Mouse (Mus musculus): ENCODE measurements around the gene Unc119.
A peak's percentile ranks its signal among the peaks of the same experiment; 100 is the strongest.

The Unc119 gene

DNA sequence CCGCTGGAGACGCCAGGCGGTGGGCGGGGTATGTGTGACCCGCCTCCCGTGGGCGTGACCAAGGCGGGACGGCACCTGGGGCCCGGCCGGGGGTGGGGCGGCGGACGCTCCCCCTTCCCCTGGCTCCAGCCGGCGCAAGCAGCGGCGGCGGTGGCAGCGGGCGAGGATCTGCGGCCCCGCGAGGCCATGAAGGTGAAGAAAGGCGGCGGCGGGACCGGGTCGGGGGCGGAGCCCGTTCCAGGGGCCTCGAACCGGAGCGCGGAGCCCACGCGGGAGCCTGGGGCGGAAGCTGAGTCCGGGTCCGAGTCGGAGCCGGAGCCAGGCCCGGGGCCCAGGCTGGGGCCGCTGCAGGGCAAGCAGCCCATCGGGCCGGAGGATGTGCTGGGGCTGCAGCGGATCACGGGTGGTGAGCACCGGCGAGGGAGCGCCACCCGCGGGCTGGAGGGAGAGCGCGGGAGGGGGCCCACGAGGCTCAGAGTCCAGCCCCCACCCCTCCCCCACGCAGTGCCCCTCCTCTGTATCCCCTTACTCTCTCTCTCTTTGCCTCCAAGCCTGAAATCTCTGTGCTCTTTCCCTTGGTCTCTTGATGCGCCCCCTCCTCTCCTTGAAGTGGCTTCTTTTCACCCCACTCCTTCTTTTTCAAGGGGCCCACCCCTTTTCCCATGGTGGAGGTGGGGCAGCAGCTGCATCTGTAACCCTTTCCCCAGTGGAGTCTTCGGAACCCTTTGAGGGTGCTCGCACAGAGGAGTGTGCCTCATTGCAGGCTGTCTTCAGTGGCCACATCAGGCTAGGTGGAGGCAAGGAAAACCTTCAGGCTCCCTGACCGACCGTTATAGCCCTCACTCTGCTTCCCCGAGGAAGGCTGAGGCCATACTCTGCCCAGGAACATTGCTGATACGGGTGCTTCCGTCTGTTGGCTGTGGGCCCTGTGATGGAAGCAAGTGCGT lies at the start of gene Unc119:
TSS of gene Unc119 (plus strand) at position 102 of the 947 bp plus-strand sequence.
- DNase-seq (ENCODE audit: low read depth, low spot score), result peak; percentile 57

- DNase-seq (ENCODE audit: low read depth, low spot score), result no peak
These were observed 48.7 kb upstream of the Unc119 start for GRCm38 (mm10) chr11:78294585-78294984.

DNA sequence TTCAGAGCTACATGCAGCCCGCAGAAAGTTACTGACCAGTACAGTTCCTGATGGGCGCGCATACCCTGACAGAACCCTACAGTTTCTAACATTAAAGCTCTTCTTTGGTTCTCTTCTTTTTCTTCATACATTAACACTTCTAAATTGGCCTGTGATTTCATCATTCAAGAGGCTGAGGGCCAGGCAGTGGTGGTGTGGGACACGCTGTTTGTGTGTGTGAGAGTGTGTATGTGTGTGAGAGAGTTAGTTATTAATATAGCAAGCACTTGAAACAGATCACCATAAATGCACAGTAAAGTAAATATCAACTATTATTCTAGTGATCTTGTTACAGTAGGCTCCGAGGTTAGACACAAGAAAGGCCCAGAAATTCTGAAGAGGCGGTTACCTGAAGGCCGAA lies 42.4 kb upstream of the Unc119 start:
- DNase-seq (ENCODE audit: low read depth, low spot score), result no peak

DNA sequence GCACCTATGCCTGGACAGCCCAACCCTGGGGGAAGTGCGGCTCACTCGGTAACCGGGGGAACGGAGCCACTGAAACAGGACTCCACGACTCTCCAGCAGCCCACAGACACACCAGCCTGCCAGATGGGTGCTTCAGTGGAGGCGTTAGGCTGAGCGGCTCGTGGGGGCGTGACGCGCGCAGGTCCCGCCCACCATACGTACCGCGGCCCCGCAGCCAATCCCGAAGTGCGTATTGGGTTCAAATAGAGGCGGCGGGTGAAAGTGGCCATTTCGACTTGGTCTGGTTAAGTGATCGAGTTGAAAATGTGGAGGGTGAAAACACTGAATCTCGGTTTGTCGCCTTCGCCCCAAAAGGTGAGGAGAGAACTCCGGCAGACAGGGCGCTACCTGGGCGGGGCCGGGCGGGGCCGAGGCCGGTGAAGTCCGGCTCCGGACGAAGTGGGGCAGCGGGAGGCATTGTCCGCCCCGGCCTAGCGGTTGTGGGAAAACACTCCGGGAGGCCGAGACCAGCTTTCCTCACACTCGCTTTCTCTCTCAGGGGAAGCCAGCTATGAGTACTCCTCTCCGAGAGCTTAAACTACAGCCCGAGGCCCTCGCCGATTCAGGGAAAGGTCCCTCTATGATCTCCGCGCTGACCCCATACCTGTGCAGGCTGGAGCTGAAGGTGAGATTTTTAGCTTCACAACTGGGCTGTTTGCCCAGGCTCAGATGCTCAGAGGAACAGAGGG lies 41.8 kb upstream of the Unc119 start, which contains the start of gene Spag5:
TSS of gene Spag5 (plus strand) at position 173 of the 728 bp plus-strand sequence.
- peak; percentile 92 for DNase-seq (ENCODE audit: low read depth, low spot score)

- no peak for DNase-seq (ENCODE audit: low read depth, low spot score)
These were observed 38.0 kb upstream of the Unc119 start for GRCm38 (mm10) chr11:78305272-78305671.

DNA sequence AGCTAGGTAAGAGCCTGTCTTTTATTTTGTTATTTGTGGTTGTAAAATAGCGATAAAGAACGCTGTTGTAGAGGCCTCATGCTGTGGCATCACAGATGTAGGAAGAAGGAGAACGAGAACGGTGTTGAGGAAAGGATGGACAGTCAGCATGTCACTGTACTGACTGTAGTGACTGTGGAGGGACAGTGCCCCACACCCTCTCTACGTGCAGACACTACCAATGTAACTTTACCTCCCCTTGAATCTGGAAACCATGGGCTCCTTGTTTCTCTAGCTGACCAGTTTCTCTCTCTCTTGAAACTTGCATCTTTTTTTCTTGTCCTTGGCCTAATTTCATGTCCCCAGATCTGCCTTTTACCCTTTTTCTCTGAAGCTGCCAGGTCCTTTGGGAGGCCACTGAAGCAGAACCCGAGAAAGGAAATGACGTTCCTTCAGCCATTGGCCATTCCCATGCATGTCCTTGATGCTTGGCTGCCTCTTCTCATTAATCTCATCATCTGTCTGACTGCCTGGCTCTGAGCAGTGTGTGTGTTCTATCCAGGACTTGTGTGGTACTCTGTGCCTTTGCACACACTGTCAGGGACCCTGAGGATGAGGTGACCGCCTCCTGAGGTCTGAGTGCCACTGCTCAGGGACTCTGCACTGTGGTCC lies 32.3 kb upstream of the Unc119 start:
- DNase-seq (ENCODE audit: low read depth, low spot score), result no peak

- DNase-seq (ENCODE audit: low read depth, low spot score), result no peak
These were observed 29.6 kb upstream of the Unc119 start for GRCm38 (mm10) chr11:78313662-78314061.

DNA sequence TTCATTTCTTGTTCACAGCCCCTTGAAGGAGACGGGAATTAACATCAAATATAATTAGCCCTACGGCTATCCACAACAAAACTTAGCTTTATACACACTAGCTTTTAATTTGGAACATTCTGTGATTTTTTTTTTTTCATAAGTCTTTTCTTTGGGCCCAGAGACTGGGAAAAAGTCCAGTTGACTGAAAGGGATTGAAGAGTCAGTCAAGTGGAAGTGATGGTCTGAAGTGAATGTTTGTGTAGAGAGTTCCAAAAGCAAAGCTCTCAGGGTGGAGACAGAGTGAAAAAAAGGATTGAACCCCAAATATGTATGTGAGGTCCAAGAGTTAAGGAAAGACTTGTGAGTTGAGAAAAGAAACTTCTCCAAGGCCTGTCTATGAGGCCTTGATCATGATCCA lies 24.9 kb upstream of the Unc119 start:
- DNase-seq (ENCODE audit: low read depth, low spot score), result no peak

DNA sequence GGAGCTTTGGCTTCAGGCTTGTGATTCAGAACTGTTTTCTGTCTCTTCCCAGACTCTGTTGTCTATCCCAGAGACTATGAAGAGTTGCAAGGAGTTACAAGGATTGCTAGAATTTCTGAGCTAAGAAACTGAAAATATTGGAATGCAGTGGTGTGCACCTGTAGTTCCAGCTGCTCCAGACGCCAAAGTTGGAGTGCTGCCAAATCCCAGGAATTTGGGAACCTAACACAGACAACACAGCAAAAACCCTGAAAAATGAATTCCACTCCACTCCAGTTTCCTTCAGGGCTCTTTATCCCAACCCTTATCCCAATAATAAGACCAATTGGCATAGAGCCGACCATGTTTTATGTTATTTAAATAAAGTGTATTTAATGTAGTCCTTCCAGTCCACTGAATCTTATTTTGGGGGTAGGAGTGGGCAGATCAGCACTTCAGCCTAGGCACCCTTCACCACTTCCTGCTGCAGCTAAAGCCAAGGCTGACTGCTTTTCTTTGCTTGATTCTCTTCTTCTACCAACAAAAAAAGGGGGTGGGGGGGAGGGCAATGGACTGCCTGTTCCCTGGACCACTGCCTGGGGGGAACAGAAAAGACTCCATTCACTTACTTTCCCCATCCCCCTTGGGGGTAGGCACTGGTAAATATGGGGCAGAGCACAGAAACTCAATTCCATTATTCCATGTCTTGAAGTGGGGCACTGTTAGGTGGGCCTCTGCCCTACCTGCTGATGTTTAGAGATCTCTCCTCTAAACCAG lies 21.0 kb upstream of the Unc119 start:
- no peak for DNase-seq (ENCODE audit: low read depth, low spot score)

- DNase-seq (ENCODE audit: low read depth, low spot score), result peak; percentile 96
These were observed 20.4 kb upstream of the Unc119 start, which contains the start of gene Aldoc for GRCm38 (mm10) chr11:78322860-78323259. Gene Aldoc (plus strand): TSS chr11:78322968.

DNA sequence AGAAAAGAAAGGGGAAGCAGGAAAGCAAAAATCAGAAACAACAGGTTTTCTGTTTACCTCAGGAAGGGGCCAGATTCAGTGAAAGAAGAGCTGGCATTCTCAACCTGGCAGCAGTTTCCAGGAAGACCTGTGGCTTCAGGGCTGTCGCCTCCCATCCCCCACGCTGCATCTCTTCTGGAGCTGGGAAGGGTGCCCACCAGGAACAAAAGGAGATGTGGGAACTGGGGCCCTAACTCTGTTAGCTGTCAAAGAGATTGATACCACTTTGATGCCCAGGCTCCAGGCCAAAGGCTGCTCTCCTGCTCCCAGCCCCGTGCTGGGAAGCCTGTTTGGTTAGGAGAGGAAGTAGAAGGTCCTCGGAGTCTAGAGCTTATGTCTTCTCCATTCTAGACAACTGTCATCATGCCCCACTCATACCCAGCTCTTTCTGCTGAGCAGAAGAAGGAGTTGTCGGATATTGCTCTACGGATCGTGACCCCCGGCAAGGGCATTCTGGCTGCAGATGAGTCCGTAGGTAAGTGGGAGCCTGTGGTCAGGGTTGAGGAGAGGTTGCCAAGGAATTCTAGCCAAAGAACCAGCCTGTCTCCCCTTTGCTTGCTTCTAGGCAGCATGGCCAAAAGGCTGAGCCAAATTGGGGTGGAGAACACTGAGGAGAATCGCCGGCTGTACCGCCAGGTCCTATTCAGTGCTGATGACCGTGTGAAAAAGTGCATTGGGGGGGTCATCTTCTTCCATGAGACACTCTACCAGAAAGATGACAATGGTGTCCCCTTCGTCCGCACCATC lies 19.1 kb upstream of the Unc119 start:
- no peak for DNase-seq (ENCODE audit: low read depth, low spot score)

DNA sequence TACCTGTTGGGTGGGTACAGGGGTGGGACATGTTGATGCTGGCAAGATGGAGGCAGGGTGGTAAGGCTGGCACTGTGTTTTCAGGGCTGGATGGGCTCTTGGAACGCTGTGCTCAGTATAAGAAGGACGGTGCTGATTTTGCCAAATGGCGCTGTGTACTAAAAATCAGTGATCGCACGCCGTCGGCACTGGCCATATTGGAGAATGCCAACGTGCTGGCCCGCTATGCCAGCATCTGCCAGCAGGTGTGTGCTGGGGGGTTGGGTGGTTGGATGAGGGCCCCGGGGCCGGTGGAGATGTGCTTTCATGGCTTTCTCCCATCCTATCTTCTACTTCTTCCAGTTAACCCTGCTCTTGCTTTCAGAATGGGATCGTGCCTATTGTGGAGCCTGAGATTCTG lies 18.3 kb upstream of the Unc119 start:
- no peak for DNase-seq (ENCODE audit: low read depth, low spot score)

DNA sequence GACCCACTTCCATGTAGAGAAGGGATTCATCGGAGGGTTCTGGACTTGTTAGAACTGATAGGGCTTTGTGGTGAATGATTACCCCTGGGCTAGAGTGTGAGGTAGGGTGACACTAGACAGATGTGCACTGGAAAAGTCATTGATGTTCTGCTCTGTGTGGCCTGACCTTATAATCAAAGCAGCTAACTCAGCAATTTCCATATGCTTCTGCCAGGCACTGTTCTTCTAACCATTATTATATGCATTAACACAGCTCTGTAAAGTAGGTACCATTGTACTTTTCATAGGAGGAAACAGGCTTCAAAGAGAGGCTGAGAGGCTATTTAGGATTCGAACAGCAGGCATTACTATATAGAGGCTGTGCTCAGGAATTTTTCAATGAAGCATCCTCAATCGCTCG lies 16.1 kb upstream of the Unc119 start:
- DNase-seq (ENCODE audit: low read depth, low spot score), result no peak

- peak; percentile 96 for DNase-seq (ENCODE audit: low read depth, low spot score)
These were observed 15.4 kb upstream of the Unc119 start, which contains the start of gene Pigs for GRCm38 (mm10) chr11:78327634-78328511. Gene Pigs (plus strand): TSS chr11:78328415.

- no peak for DNase-seq (ENCODE audit: low read depth, low spot score)
These were observed 14.7 kb upstream of the Unc119 start for GRCm38 (mm10) chr11:78328512-78329056.

DNA sequence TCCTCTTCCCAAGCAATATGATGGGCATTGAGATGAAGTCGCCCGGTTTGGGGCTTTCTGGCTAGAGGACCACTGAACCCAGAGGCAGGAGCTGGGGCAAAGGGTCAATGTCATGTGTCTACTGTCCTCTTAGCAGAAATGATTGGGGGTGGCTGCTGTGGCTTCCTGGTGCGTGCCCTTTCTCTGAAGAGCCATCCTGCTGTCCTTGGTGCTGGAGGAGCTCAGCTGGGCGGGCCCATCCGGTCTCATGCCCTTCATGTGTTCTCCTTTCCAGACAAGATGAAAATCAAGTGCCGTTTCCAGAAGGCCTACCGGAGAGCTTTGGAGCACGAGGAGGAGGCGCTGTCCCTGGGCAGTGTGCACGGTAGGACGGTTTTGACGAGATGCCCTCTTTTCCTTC lies 10.6 kb upstream of the Unc119 start:
- peak; percentile 29 for DNase-seq (ENCODE audit: low read depth, low spot score)

- no peak for DNase-seq (ENCODE audit: low read depth, low spot score)
These were observed 9.3 kb upstream of the Unc119 start for GRCm38 (mm10) chr11:78333992-78334391.

GRCm38 (mm10) chr11:78337040-78337439 lies 6.2 kb upstream of the Unc119 start:
- DNase-seq (ENCODE audit: low read depth, low spot score), result no peak

DNA sequence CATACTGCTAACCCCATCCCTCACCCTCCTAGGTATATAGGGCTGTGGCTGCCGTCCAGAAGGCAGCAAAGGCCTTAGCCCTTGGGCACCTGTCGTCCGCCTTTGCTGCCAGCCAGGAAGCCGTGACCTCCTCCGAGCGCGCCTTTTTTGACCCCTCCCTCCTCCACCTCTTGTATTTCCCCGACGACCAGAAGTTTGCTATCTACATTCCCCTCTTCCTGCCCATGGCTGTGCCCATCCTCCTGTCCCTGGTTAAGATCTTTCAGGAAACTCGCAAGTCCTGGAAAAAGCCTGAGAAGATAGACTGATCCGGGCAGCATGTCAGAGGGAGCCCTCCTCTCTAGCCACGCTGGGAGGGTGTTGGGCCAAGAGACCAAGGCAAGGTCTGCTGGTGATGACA lies 1.6 kb upstream of the Unc119 start:
- no peak for DNase-seq (ENCODE audit: low read depth, low spot score)
